Mouse (Mus musculus) CD4-positive, CD25-positive, alpha-beta regulatory T cell, adult 2 months (primary cell): ENCODE data around the gene Aspdh.
A peak's percentile ranks its signal among the peaks of the same experiment; 100 is the strongest.

ENCODE experiments used
- DNase-seq: peaks from one replicate; pipeline ENCODE4 v3.0.0-alpha.2; 2012; ENCODE audit warnings: low read depth, low spot score

Aspdh gene

DNA sequence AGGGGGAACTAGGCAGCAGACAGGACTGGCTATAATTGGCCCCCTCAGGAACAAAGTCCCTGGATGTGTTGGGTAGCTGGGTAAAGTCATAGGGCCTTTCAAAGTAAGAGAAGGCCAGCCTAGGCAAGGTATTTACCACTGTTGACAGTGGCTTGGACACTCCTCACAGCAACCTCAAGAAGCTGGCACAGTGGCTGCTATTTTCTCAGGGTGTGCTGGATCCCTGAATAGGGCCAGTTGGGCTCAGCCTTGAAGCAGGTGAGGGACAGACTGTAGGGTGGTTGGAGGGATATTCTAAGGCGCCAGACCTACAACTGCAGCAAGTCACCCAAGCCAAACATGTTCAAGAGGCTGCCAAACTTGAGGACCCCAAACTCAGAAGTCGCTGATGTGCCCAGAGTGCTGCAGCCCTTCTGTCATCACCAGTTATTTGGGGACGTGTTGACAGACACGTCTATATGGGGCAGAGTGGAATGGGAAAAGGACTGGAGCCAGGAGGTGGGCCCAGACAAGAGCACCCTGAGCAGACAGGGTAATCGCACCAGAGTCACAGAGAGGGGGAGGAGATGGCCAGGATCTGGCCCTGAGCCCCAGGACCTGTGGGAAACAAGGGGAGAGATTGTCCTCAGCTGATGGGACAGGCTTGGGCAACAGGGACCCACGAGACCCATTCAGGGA is 6.8 kb downstream of the Aspdh start:
- DNase-seq: no peak

- DNase-seq: no peak
Observed at GRCm38 (mm10) chr7:44472558-44472885, 7.3 kb downstream of the Aspdh start.

DNA sequence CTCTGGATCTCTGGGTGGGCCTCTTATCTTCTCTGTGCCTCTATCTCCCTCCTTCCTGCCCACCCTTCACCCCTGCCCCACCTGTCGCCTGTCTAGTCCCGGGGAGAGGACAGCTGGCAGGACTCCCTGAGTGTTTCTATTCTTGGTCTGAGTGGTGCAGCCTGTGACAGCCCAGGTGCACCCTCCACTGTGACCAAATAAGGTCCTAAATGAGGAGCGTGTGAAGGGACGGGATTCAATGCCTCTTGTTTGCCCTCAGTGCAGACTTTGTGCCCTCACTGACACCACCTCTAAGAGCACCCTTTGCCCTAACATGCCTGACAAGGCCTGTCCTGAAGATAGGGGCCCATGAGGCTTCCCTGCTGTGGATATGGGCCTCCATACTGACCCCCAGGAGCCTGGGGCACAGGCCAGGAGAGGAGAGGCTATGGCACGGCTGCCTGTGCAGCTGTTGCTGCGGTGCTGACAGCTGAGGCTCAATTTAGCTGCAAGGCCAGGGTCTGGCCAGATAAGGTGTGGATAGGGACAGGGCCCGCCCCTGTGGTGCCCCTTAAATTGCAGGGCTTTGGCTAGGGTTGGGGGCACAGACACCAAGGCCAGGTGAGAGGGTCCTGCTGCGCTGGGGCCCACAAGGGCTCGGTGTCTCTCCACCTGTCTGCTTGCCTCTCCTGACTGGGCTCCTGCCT is 7.9 kb downstream of the Aspdh start:
- no peak for DNase-seq

- no peak for DNase-seq
Observed at GRCm38 (mm10) chr7:44474419-44474818, 9.2 kb downstream of the Aspdh start.

- DNase-seq: no peak
Observed at GRCm38 (mm10) chr7:44475046-44475614, 9.9 kb downstream of the Aspdh start.

- DNase-seq: no peak
Observed at GRCm38 (mm10) chr7:44482836-44483435, 17.7 kb downstream of the Aspdh start.

DNA sequence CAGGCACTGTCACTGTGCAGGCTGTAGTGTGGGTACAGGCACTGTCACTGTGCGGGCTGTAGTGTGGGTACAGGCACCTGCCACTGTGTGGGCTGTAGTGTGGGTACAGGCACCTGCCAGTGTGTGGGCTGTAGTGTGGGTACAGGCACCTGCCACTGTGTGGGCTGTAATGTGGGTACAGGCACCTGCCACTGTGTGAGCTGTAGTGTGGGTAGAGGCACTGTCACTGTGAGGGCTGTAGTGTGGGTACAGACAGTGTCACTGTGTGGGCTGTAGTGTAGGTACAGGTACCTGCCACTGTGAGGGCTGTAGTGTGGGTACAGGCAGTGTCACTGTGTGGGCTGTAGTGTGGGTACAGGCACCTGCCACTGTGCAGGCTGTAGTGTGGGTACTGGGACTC is 18.9 kb downstream of the Aspdh start:
- DNase-seq: no peak

DNA sequence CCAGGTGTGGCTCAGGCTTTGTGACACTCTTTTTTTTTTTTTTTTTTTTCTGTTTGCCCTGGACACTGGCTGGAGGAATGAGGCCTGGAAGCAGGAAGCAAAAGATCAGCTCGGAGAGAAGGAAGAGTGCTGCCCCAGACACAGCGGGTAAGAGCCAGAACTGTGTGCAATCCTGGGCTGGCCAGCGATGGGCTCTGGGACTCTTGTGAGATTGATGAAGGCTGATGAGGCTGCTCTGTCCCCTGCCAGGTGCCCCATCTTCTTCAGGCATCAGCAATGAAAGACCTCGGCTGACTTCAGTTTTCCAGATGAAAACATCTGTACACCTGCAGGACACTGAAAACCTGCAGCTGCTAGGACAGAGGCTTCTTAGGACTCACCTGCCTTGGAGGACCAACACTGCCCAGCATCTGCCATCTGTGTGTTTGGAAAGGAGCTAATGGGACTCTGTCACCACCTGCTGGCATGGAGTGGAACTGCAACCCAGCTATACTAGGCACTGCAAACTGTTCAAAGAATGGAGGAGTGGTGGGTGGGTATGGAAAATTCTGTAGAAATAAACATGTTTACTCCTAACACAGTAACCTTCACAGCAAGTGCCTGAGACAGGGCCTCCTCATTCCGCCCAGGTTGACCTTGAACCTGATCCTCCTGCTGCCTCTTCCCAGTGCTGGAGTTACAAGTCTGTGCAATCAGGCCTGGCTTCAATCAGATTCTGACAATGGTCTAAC is 19.8 kb downstream of the Aspdh start:
- DNase-seq: peak; percentile 89

GRCm38 (mm10) chr7:44485572-44486195 is 20.5 kb downstream of the Aspdh start:
- DNase-seq: no peak

DNA sequence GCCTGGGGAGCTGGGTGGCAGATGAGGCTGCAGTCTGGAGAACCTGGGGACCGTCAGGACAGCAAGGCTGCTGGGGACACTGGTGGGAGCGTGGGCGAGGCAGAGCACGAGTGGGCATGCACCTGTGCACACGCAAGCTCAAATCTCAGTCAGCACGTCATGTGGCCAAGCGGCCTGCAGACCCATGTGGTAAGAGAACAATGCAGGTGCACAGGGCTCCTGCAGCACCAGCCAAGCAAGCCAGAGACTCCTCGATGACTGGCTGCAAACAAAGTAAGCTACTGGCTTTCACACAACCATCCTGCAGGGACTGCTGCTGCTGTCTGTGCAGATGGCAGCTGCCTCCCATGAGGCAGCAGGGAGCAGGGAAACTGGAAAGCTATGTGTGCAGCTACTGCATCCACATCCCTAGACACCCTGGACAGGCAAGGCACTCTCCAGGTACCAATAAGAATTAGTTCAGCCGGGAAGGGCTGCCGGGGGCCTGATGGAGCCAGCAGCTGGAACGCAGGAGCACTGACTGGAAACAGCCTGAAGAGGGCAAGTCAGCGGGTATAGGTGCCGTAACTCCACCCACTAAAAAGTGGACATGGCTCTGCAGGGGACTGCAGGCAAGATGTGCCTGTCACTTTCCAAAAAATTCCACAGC is 21.9 kb downstream of the Aspdh start:
- DNase-seq: no peak

- no peak for DNase-seq
Observed at GRCm38 (mm10) chr7:44487936-44488335, 22.7 kb downstream of the Aspdh start.

DNA sequence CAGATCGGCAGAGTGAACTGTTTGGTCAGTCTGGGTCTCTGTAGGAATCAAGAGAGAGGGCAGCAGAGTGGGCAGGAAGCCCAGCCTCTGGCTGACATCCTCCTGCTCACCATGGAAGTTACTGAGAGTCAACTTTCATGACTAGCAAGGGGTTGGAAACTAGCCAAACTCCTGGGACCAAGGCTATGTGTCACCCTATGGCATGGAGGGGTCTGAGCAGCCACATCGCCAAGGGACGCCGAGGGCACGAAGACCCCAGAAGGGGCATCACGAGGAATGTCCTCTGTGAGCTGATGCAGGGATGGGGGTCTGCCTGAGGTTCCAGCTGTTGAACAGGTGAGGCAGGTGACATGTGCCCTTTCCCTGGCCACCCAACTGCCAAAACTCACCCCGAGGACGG is 23.4 kb downstream of the Aspdh start:
- no peak for DNase-seq

DNA sequence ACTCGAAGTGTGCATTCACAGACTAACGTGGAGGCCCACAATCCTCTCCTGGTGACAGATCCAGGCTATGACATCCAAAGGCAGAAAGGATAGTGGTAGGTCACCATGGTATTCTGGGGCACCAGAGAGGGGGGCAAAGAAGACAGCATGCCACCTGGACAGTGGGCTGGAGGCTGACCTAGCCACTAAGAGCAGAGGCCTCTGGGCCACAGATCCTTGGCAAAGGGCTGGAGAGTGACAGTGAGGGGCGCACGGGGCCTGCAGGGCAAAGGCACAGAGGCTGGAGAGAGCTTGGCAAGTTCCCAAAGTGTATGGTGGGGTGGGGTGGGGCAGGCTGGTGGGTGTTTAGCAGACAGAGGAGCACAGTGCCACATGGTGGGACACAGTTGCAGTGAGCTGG is 25.1 kb downstream of the Aspdh start:
- no peak for DNase-seq

DNA sequence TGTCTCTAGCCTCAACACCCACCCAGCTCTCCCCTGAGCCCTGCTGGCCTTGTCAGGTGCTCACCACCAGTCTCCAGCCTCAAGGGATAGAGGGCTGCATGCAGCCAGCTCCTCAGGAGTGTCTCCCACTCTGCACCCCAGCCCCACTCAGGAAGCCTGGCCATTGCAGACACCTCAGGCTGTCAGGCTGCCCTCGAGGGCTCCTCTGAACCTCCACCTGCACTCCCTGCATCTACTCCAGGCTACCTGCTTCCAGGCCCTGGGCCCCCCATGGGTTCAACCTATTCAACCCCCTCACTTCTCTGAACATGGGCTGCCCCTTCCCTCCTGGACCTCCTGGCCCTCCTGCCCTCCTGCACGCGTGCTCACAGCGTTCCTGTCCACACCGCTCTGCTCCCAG is 26.2 kb downstream of the Aspdh start:
- no peak for DNase-seq

DNA sequence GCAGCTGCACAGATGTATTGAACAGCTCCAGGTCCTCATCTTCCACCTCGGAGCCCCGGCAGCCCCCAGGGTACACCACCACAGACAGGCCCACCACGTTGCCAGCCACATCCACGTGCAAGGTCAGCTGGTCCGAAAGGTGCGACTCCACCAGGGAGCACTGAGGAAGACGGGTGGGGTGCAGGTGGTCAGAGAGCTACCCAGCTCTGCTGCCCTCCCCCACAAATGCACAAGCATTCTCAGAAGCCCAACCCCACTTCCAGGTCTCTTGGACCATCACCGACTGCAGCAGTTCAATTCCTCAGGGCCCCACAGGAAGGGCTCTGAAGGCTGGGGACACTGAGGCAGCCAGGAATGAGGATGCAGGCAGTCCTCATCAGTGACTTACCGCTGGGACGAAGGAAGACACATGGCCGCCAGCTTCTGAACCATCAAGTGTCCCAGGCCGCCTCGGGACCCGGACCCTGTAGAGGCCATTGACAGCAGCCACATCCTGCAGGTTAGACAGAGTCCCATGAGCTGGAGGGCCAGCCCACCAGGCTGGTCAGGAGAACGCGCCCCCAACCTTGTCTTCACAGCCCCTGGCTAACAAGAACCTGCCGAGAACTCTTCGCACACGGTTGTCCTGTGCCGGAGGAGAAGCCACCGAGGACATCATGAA is 27.1 kb downstream of the Aspdh start:
- DNase-seq: no peak

- no peak for DNase-seq
Observed at GRCm38 (mm10) chr7:44494681-44495080, 29.5 kb downstream of the Aspdh start.

- no peak for DNase-seq
Observed at GRCm38 (mm10) chr7:44495086-44495485, 29.9 kb downstream of the Aspdh start.

DNA sequence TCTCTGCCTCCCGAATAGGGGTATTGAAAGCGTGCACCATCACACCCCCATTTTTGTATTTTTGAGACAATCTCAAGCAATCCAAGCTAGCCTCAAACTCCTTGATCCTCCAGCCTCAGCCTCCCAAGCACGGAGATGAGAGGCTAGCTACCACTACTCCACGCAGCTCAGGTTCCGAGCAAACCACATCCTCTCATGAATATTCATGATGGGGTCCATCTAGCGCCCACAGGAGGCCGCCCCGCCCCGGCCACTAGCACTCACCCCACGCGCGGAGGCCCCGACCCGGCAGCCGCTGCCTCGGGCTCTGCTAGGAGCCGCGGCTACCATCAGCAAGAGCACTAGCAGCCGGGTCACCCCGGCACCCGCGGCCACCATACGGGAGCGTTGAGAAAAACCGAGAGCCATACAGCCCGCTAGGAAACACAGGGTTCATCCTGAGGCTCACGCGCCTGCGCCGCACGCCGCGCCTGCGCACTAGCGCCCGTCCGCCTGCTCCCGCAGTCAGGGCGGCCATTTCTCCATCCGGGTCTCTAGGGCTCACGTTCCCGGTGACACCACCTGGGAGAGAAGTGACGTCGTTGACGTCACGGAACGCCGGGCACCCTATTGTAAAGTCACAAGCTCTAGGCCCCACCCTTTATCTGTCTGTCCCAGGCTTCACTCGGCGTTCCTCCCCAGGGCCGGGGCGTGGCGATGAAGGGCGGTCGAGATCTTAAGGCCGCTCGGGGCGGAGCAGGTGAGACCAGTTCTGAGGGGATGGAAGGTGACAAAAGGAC is 31.0 kb downstream of the Aspdh start, which contains the start of the genes Emc10 and Fam71e1:
Gene Emc10 (minus strand): TSS at position 538 of the 779 bp plus-strand sequence.
Gene Fam71e1 (plus strand): TSS at position 590 of the 779 bp plus-strand sequence.
- peak; percentile 100 for DNase-seq

GRCm38 (mm10) chr7:44496771-44497109 is 31.5 kb downstream of the Aspdh start:
- DNase-seq: no peak
